Mouse (Mus musculus) left cerebral cortex, postnatal 14 days (tissue): Measurements from ENCODE around the gene Sept11. TPM values are rescaled to one million over a fixed set of nuclear protein-coding genes. Genes with fewer than 3 reads are reported as not detected.

Experiments
- DNase-seq, 2 experiments: peaks; one replicate each; pipeline ENCODE4 v3.0.0; 2021 to 2022; ENCODE audit warnings: low spot score in 2 of 2, mixed read lengths in 1 of 2
- intact Hi-C: fragments of 180-260 bp; cut with DNase I; formaldehyde crosslinking; loops from one replicate; pipeline ENCODE4 v1.15.1; 2025
- total RNA-seq, 2 experiments: library from RNA; stranded (reverse); gene quantifications; 2 replicates each; pipeline ENCODE4 v1.2.3; 2021

Sept11 gene
- total RNA-seq, 2 experiments from 2014 or later: 201 to 209 TPM

DNA sequence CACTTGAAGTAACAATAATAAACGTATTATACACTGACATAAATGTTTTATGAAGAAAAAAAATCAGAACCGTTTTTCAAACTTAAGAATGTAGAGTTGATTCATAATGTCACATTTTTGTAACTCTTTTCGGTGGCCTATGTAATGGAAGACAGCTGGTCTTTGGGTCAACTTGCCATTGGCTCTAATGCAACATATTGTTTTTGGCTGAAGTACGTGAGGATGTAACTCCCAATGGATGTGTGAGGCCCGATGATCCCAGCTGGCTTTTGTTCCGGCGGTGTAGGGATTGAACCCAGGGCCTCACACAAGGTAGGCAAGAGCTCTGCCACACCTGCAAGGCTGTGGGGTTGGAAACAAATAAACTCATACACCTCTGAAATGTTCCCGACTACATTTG is 28.4 kb downstream of the Sept11 start:
- DNase-seq: no peak
- intact Hi-C loops: no loop called here

DNA sequence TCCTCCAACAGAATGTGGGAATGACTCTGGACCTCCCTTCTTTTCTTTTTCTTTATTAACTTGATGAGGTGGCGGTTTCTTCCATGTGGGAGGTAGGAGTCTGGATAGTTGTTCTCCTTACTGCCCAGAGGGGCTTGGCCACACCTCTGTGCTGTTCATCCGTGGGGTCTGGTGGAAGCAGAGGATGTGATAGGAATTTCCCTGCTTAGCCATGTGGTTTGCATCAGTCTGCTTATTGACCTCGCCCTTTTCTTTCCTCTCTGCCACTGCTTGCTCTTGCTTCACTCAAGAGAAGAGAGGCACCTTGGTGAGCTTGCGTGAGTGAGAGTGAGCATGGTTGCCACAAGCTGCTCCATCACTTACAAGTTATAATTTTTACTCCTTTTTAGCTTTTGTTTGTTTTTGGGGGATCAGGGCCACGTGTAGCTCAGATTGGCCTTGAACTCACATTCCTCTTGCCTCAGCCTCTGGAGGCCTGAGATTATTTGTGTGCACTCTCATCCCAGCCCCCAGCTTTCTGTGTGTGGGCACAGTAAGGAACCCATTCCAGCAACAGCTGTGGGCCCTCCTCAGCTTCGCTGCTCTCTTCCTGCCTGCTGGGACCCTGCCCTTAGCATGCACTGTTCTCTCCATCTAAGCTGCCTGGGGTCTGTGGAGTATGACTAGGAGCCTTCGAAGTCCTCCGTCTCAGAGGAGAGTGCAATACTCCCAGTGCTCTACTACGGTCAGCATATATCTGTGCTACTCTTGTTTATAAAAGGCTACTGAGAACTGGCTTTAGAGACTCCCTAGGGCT is 31.0 kb downstream of the Sept11 start:
- intact Hi-C loops: no loop called here
- no peak for DNase-seq

DNA sequence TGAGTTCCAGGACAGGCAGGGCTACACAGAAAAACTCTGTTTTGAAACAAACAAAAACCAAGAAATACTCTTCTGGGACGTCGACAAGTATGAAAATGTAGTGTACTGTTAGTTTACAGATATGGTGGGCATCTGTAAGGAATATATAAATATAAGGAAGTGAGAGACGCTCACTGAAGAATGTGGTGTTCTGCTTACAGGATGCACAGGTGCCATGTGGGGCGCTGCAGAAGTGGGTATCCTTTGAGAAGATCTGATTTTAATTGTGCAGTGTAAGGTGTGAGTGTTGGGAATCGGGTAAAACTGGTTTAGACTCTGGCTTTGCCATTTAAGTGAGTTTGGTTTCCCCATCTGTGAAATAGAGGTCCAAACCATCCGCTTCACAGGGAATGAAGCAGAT is 32.1 kb downstream of the Sept11 start:
- no peak for DNase-seq
- intact Hi-C loops: loop anchor here (5.0 kb wide), 1 partner anchor 33 kb away; the partner anchor contains the start of gene Sept11

DNA sequence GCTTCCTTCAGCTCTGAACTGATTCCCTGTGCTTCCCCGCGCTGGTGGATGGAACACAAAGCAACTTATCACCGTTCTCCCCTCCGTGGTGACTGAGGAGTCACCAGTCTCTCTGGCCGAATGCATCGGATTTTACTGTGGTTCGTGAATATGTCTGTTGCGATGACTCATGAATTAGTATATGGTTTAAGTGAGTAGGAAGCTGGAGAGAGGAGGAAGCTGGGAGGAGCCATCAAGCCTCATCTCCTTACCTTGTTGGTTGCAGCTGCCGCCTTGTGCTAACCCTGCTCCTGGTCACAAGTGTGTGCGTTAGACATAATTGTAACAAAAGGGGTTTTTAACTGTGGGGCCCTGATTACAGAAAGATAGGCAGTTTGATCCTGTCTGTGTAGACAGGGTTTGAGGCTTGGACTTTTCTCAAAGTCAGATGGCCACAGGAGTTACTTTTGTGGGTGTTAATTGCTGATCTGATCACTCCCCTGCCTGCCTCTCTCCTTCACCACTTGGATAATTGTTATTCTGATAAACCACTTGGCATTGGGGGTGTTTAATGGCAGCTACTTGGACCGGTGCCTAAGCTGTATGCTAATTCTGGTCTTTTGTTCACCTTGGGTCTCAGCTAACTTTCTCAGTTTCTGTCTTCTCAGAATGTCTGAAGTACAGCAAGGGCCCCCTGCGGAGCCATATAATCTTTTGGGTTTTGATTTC is 33.1 kb downstream of the Sept11 start:
- no peak for DNase-seq
- intact Hi-C loops: loop anchor here (5.0 kb wide), 1 partner anchor 34 kb away; the partner anchor contains the start of gene Sept11

DNA sequence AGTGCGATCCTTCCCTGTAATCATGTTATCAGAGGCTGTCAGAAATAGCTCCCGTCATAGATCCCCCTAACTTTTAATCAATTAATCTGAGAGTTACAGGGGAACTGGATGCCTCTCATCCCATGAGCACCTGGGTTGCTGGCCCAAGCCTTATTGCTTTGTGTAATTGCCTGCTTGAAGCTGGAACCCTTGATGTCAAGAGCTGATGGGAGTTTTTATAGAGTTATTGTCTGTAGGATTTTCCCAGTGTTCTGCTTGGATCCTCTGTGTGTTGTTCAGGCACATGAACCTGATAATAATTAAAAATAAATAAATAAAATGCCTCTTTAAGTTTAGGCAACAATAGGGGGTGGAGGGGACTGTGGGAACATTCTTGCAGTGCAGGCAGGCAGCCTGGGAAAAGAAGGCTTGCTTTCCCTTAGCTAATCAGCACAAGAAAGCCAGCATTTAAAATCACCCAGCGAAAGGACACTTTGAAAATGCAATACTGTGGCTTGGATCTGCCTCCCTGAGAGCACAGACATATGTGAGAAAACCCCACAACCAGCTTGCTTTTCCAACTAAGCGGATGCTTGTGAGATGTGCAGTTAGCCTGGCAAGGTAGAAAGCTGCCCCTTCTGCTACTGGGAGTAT is 33.8 kb downstream of the Sept11 start:
- intact Hi-C loops: loop anchor here (5.0 kb wide), 1 partner anchor 35 kb away; the partner anchor contains the start of gene Sept11

DNA sequence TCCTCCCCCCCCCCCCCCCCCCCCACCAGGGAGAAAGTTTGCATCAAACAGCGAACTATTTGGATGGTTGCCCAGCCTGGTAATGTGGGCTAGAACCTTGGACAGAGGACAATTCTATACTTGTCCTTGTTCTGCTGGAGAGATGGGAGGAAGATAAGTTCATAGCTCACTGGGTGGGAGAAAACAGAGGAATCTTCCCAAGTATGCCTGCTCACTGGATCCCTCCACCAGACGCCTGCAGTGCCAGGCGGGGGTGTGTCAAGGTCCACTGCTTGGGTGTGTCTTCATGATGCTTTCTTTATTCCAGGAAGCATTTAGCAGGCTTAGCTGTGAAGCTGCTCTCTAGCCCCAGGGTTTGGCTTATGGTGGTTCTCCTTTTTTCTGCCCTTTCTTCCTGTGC is 34.5 kb downstream of the Sept11 start:
- DNase-seq: peak in 1 of 2 experiments; percentile 48
- intact Hi-C loops: loop anchor here (5.0 kb wide), 1 partner anchor 35 kb away; the partner anchor contains the start of gene Sept11

More for the DNA sequence above, 33.8 kb downstream of the Sept11 start:
- peak in 1 of 2 experiments; percentile 19 for DNase-seq

DNA sequence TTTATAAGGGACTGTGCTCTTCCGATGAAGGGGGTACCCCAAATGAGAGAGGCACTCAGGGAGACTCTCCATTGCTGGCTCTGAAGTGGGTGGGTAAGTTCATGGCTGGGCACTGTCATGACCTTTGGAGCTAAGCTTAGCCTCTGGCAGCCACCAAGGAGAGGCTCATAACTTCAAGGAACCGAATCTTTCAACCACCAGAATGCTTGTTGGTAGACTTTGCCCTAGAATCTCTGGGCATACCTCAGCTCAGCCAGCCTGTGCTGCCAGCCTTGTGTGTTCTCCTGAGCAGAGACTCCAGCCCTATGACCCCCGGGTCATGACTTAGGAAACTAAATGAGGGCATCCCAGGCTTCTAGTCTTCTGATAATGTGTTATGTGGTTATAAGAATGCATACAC is 35.5 kb downstream of the Sept11 start:
- DNase-seq: no peak
- intact Hi-C loops: loop anchor here (5.0 kb wide), 1 partner anchor 36 kb away; the partner anchor contains the start of gene Sept11

DNA sequence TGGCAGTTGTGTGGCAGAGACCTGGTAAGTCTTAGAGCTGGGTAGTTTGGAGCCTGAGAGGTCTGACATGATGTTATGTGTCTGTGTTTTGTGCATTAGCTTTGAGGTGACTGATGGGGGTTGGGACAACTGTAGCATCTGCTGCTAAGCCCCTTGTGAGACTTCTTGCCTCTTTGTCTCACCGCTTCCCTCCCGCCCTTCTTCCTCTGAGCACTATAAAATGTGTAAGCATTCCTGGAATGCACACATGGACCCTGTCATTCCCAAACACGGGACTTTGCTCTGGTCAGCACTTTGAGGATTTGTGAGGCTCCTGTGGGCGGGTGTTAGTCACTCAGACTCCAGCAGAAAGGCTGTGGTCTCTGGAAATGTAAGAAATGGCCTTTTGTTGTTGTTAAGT is 36.7 kb downstream of the Sept11 start:
- intact Hi-C loops: loop anchor here (5.0 kb wide), 1 partner anchor 38 kb away; the partner anchor contains the start of gene Sept11
- DNase-seq: no peak

DNA sequence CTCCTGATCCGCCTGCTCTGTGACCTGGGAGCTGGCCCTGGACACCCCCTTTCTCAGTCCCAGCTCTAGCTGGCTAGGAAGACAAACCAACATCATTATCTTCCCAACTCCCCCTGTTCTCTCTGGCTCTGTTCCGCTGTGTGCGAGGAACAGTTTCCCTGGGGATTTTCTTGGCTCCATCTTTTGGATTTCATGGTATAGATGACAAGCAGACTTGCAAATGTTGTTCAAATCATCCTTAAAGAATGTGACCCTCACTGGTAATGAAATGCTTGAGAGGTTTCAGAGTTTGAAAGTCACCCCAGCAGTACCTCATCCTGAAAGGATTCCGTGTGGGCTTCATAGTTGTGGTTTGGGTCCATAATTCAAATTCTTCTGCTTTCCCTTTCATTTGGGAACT is 38.2 kb downstream of the Sept11 start:
- no peak for DNase-seq

DNA sequence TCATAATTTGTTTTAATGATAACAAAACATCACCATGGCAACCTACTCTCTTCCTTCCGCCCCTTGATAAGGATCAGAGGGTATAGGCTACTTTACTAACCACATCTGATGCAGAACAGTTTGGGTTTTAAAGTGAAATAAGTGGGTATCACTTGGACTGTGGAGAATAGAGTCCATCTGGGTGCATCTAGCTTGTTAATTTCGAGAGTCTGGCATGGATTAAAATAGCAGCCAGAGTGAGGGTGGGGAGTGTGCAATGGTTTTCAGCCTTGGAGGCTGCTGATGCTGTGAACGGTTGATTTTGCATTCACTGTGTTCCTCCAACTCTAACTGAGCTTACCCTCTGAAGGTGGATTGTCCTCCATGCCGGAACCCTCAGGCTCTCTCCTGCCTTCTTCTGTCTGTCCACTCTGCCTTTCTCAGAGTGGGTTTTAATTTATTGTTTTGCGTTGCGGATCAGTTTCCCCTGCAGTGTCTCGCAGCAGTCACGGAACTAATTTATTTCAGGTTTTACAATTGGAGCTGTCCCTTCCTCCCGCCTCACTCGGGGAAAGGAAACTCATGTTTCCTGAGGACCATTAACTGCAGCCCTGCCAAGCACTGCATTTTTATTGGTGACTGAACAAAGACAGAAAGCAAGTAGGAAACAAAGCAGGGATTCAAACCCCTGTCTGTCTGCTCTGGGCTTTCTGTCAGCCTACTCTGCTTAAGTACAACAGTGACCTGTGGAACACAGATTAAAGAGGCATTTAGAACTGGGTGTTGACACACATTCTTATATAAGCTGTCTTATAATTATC is 40.4 kb downstream of the Sept11 start:
- intact Hi-C loops: no loop called here
- DNase-seq: peak; percentile 47 to 60

More for the DNA sequence above, 38.2 kb downstream of the Sept11 start:
- intact Hi-C loops: no loop called here

DNA sequence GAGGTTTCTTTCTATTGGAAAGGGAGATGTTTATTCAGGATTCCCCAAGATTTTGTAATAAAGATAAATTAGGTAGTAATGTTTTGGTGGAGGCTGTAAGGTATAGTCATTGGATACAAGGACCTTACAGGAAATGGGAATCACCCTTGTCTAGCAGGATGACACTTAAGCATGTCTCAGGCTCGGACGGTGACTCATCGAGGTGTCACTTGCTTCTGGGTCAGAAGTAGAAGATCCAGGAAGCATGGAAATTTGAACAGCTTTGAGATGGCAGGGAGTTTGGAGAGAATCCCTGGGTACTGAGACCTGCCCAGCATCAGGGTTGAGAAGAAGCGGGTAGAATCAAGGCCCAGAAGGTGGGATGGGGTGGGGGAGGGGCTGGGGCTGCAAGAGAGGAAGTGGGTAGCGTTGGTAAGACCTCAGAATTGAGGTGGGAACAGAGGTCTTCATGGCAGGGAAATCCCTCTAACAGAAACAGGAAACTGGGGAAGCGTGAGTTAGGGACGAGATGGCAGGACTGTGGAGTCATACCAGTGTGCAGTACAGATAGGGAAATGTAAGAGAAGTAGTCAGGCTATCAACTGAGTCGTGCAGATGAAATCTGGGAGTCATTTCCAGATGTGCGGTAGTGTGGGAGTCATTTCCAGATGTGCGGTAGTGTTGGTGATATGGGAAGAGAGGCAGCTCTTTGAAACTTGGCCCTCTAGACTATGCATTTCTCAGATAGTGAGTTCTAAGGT is 42.3 kb downstream of the Sept11 start:
- intact Hi-C loops: no loop called here

DNA sequence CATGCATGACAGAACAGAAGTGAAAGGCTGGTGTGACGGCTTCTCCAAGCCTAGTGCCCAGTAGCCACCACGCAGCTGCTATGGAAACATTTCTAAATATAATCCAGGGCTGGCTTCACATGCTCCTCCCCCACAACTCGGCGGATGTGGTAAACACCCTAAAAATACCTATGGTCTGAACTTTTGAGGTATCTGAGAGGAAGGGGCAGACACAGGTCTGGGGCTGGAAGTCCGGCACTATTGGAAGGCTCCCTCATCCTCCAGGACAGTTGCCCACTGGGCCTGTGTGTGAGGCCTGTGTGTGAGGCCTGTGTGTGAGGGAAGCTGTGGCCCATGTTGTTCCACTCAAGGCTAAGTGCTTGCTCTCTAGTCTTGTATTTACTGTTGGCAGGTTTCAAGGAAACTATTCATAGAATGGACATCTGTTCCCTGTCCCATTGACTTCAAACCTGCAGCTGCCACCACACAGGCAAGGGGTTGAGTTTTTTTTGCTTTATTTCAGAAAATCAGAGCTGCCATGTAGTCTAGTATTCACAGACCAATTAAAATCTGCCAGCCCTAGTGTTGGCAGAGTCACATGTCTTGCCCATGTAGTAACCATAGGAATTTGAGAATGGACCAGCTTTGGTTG is 43.8 kb downstream of the Sept11 start:
- peak; percentile 53 to 80 for DNase-seq
- intact Hi-C loops: no loop called here

More for the DNA sequence above, 42.3 kb downstream of the Sept11 start:
- no peak for DNase-seq

DNA sequence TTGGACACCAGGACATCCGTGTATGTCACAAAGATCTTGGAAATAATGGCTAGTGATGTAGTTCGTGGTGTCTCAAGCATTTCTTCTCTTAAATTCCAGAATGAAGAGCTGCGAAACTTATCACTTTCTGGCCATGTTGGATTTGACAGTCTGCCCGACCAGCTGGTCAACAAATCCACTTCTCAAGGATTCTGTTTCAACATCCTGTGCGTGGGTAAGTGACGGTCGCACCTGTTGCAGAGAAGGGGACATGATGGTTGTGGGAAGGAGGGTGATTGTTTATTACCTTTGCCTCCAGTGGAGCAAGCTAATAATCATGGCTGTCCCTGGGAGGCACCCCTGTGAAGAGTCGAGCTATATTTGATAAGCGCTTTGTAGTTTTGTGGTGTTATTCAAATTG is 46.1 kb downstream of the Sept11 start:
- peak in 1 of 2 experiments; percentile 51 for DNase-seq
- intact Hi-C loops: no loop called here

DNA sequence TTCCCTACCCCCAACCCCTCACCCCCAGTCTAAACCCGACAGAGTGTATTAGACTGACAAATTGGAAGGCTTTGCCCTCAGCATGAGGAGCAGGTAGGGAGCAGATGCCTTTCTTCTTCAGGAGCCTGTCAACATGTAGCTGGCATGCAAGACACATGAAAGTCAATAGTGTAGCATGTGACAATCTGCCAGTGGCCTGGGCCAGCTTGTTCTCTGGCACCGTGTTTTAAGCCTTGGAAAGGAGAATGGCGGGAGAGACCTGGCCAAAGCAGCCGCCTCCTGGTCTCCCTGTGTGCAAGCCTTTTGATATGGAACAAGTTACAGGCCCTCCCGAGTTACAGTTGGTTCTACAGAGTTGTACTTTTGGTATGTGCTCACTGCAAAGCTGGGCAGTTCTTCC is 47.5 kb downstream of the Sept11 start:
- intact Hi-C loops: no loop called here

DNA sequence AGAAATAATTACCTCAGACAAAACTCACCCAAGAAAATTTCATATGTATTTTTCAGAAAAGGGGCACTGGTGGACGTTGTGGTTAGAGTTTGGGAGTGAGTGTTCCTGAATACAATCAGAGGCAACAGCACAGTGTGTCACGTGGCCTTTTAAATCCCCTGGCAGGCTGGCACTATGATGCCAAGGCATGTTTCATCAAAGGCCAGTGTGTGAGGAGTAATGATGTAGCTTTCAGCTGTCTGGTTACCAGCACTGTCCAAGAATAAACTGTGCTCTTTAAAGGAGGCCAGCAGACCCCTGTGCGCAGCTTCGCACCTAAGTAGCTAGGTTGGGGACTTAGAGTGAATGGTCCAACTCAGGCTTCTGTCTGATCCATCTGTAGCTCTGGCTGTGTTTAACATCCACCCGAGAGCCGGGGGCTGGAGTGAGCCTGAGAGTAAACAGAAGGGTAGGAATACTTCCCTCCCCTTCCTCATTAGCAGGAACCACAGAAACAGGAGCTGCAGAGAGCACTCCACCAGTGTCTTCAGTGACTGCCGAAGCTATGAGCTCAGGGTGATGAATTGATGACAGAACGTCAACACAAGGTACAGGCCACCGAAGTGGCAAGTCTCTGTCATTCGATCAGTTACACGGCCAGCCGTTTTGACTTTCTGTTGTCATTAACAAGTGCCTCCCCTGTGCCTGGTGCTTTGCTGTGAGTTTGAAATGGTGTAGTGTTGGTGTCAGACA is 50.3 kb downstream of the Sept11 start:
- DNase-seq: no peak
- intact Hi-C loops: no loop called here

More for the DNA sequence above, 47.5 kb downstream of the Sept11 start:
- DNase-seq: no peak

DNA sequence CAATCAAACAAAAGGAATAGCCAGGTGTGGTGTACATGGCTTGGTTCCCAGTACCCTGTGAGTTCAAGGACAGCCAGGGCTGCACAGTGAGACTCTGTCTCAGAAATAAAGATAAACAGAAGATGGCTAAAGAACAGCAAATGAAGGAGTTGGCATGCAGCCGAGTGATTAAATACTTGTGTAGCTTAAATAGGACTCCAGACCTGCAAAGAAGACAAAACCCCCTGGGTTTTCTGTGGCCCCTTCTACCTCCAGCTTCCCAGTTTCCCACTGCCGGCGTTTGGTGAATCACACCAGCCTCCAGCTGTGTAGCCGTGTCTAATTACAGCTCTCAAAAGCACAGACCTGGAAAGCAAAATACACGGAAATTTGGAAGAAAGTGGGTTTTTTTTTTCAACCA is 51.6 kb downstream of the Sept11 start:
- intact Hi-C loops: no loop called here
- no peak for DNase-seq

DNA sequence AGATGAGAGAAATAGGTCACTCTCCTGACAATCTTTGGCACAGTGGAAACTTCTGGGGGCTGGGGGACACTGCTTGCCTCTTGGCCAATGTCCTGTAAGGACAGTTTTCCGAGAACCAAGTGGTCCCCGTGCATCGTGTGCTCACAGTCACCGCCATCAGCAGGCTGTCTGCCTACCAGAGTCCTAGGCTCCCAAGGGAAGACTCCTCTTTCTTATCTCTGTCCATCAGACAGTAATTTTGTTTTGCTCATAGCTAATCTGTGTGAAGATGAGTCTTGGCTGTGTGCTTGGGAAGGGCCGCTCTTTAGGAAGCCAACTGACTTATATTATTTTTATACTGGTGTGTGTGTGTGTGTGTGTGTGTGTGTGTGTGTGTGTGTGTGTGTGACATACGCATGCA is 52.3 kb downstream of the Sept11 start:
- no peak for DNase-seq
- intact Hi-C loops: no loop called here
